Mouse (Mus musculus) frontal cortex, adult 2 months (tissue): ENCODE measurements around the gene Dgkh. TPM values are rescaled to one million over a fixed set of nuclear protein-coding genes. Genes with fewer than 3 reads are reported as not detected.
"Not testable (repeated sequence)": the region's sequence is repeated elsewhere in the genome, so short reads cannot be mapped to it uniquely, and the experiment has no call there.

Source experiments
- DNase-seq, 2 experiments: peaks; one replicate each; pipeline ENCODE4 v3.0.0; 2022; ENCODE audit warnings: low spot score in 1 of 2; ENCODE audit errors: extremely low spot score in 1 of 2
- polyA plus RNA-seq: library from polyadenylated mRNA; depleted of rRNA; stranded (reverse); fragments of >200 nt; gene quantifications from 2 replicates; pipeline ENCODE4 v1.2.3, GENCODE M21; 2012; rRNA removed

Dgkh gene
- 13.8 and 14.2 TPM in 2 replicates for polyA plus RNA-seq

DNA sequence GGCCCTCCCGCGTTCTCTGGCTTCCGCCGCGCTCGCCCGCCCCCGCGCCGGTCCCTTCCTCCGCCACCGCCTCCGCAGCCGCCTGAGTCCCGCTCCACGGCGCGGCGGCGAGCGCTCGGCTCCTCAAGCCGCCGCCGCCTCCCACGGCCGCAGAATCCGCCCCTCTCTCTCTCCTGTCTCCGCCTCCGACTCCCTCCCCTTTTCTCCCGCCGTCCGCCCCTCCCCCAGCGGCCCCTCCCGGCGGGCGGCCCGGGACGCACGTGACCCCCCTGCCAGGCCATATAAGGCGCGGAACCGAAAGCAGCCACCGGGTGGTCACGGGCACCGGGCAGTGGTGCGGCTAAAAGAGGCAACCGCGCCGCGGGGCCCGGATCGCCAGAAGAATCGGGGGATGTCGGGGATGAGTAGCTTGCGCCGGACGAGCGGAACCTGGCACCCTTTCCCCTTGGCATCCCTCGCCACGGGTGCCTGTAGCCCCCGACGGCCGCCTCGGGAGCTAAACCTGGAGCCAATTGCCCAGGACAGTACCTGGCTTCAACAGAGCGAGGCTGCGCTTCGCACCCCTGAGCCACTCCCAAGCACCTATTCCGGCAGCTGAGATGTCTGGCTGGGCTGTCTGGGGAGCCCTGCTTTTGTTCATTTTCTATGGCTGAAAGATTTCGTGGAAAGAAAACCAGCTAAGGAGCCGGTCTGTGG, at the start of gene Dgkh:
Dgkh (minus strand) TSS at position 160 of the 696 bp plus-strand sequence.
- peak; percentile 44 to 80 for DNase-seq

DNA sequence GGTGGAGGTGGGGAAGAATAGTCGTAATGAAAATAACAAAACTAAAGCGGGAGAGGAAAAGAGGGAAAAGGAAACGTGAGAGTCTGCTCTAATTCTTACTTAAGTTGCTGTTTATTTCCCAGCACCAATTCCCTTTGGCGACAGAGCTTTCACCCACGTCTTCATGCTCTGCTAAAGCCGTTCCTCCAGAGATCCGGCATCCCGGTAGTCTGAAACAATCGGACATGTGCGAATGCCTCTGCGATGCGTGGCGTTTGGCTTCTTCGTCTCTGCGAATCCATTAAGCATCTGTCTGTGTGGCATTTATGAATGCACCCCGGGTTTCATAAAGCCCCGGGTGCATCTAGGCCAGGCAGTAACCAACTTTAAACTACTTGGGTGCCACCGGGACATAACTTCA, 44.6 kb upstream of the Dgkh start:
- DNase-seq, result peak in 1 of 2 experiments; percentile 44

DNA sequence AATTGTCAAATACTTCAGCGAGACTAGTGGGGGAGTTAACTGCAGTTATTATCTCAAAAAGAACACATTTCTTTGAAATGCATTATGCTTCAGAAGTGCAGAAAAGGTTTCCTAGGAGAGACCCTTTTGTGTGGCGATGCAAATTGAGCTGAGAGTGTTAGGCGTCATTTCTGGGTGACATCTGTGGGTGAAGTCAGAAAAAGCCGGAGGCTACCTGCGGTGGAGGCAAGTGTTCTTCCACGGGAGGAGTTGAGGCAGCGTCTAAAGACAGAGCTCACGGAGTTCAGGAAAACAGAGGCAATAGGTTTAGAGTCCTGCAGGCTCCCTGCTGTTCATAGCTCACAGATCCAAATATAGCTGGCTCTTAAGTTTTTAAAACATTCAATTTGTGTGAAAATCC, 44.1 kb upstream of the Dgkh start:
- peak in 1 of 2 experiments; percentile 27 for DNase-seq

DNA sequence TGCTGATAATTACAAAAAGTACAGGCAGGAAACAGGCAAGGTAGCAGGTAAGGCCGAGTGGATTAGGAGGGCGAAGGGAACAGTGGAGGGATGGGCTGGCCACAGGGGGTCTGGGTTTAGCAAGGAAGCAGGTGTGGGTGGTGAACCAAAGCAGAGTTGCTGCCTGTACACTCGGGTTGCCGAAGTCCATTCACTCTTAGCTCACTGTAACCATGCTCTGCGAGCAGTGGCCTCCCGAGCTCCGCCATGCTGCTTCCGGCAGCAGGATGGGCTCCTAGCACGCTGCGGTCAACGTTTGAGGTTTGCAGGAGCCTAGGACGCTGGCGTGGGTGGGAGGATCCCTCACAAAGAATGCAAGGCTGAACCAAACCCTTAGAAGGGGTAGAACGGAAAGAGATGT, 43.1 kb upstream of the Dgkh start:
- DNase-seq, result no peak

DNA sequence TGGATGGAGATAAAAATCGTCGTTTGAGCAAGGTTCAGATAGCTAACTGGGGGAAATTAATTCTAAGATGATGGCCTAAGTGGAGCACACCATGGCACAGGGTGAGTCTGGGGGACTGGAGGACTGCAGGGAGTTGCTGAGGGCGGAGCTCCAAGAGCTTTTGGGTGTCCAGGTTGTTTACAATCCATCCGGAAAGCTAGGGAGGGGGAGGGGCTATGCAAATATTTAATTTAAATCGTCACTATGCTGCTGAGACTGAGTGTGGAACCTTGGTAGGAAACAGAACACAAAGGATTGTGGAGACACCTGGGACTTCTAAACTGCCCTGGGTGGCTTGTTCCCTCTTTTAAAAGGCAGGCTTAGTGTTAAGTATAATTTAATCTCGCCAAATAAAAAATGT, 42.6 kb upstream of the Dgkh start:
- DNase-seq, result no peak

DNA sequence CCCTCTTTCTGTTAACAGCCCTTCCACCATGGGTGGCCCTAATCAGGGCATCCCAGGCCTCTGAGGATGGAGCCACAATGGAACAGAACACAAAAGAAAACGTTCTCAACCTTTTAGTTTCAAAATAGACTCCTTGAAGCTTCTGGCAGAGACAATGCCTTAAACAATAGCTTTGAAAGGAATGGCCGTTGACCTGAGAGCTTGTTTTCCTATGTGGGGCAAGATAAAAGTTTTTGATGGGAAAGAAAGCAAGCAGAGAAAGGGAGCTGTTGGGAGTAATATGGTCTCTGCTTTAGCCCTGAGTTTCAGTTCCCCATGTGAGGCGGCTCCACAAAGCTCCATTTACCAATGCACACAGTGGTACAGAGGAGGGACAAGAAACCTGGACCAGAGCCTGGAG, 37.9 kb upstream of the Dgkh start:
- no peak for DNase-seq

DNA sequence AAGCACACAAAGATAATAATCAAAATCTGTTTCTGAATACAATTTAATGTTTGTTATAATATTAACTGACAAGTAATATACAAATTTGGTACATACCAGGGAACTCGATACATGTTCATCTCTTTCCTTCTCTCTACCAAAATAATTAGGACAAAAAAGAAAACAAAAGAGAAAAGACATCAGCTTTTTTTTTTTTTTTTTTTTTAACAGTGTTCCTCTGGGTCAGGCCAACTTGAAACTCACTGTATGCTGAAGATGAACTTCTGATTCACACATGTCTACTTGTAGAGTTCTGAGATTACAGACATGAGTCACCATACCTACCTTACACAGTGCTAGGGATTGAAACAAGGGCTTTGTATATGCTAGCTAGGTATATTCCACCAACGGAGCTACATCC, 28.5 kb upstream of the Dgkh start:
- no peak for DNase-seq

DNA sequence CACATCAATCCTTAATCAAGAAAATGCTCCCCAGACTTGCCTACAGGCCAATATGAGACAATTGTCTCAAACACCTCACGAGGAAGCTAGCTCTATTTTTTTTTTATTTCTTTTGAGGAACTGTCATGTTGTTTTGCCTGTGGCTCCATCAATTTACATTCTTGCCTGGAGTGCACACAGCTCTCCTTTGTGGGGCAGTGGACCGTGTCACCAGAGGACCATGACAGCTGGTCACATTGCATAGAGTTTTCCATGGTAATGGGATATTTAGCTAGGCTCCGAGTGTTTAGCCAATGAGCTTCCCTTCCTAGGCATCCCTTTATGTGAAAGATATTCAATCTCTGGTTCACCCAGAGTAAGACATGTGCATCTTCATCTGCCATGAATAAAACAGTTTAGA, 26.9 kb upstream of the Dgkh start:
- DNase-seq, result no peak

DNA sequence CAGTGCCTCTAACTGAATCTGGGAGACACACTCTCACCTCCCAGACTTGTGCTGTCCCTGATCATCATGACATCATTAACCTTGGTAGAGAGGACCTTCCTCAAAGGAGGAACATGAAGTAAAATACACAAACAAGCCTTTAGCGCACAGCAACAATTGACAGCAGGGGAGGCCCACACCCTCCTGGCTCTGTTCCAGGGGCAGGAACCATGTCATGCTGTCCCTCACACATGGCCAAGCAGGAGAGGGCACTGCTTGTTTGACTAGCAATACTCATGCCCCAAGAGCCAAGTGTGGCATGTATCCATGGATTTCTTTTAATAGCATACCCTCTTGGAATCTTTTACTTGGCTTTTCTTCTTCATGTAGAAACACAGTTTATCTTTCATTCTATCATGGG, 22.7 kb upstream of the Dgkh start:
- DNase-seq, result no peak

DNA sequence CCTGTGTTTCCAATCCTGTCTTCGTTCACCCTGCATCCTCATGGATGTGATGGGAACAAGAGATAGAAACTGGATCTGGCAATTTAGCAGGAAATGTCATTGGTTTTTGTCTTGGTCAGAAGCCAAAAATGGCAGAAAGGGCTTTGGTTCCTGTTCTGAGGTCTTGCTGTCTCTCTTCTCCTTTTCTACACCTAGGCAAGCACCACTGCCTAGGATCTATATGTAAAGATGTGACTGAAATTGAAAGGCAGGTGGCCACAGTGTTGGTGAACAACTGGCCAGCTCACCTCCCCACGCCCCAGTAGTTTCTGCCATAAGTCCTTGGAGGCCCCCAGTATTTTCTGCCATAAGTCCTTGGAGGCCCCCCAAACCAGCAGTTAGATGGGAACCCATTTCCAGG, 16.1 kb upstream of the Dgkh start:
- DNase-seq, result no peak

DNA sequence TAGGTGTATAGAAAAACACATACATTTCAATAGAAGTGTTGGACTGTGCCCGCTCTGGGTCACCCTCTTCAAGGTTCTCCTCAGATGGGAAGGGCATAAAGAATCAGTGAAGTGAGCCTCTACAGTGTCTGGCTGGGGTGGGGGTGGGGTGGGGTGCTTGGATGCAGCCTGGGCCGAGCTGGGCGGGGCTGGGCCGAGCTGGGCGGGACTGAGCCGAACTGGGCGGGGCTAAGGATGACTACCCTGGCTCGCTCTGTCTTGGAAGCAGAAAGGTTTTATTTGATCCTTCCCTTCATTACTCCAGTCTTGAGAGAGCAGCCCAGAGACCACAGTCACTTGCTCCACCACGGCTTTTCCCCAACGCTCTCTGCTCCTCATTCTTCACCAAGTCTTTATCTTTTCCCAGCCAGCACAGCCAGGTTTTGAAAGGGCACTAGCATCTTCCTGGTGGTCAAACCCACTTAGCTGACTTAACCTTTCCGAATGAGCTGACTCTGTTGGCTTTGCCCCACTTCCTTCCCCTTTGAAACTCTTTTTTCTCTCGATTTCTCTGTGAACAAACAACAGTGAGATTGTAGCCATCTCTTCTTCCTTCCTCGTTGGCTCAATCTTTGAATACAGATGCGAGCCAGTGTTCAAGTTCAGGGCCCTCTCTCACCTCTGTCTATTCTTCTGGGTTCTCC, 15.5 kb upstream of the Dgkh start:
- DNase-seq, result no peak

DNA sequence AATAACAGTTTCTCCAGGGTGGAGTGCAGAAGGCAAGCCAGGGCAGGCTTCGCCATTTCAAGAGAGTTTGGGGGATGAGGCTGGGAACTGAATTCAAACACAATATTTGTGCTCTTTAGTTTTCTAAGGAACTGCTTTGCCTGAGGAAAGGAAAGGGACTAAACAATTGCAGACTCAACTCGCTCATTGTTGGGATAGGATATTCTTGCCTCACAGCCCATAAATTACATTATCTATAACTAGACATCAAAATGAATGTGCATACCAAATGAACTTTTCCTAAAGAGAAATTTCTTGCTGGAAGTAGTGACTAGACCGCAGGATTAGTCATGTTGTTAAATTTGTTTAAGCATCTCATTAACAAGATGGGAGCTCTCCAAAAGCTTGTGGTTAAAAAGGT, 14.9 kb upstream of the Dgkh start:
- peak in 1 of 2 experiments; percentile 18 for DNase-seq

DNA sequence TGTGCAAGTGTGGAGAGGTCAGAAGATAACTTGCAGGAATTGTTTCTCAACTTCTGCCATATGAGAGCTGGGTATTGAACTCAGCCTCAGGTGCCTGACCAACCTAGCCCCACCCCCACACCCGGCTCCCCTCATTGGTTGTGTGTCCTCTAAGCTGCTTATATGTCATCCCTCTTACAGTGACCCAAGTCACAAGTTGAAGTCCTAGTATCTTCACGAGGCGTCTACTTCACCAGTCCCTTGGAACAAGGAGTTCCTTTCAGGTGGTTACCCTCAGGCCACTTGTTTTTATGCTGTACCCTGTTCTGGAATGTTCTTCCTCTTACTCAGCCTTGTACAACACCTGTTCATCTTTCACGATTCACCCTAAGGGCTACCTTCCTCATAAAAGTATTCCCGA, 2.0 kb upstream of the Dgkh start:
- DNase-seq, result no peak

DNA sequence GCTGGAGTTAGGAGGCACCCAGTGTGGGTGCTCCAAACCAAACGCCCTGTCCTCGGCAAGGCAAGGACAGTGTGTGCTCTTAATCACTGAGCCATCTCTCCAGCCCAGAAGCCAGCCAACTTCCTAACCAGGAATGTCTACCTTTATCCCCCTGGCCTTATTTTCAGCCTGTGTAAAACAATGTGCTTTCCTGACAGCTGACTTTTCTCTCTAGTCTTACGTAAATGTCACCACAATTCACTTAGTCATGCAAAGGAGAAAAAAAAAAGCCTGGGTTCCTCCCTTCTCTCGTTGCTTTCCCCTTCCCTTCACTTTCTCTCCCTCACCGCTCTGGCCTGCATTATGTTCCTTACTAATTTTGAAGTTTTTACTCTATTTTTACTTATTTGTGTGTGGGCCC, 1.6 kb upstream of the Dgkh start:
- DNase-seq, result not testable (repeated sequence)

DNA sequence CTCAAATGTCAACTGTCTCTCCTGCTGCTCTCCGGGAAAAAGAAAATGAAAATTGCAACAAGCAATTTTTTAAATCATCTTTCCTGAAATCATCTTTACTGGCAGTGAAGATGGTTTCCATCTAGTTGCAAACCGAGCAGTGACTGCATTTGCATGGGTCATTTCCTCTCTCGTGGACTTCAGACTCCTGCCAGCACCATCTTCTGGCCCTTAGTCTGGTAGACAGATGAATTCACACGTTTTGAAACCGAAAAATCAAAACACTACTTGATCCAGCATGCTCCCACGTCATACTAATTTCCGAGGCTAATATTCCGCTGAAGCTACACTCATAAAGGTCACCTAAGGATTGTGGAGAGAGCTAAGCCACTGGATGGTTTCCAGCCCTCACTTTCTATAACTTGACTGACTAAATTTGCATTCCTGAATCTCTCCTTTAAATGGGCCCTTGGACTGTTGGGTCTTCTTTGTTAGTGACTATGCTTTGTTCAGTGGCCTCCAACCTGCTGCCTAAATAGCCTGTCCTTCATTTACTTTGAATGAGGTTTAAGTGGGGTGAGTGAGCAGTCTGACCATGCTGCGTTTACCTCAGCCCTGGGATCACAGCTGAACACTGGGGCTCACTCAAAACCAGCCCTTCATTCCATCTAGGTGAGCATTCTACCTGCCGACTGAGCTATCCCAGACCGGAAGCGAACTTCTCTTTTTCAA, 945 bp upstream of the Dgkh start:
- no peak for DNase-seq

DNA sequence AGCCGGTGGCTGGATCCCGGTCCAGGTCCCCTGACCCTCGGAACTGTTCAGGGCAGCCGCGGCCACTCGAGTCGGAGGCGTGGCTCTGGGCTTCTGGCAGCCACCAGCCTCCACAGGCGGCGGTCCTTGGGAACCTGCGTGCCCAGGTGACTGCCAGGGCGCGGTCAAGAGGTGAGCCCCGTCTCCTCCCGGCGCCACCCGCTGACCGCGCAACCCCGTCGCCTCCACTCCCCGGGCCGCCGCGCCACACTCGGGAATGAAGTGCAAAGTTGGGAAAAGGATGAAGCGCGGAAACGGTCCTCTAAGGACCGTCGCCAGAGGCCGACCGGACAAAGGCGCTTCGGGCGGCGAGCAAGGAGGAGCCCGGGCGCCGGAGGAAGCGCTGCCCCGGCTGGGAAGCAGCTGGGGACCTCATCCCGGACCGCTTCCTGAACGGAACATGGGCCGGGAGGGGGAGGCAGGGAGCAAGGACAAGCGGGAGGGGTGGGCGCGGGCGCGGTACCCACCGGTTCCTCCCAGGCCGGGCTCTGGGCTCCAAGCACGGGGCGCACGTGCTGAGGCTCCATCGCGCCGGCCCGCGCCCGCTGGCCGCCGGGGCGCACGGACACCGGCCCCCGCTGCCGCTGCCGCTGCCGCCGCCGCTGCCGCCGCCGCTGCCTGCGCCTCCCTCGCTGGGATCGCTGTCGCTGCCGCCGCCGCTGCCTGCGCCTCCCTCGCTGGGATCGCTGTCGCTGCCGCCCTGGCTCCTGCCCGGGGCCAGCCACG, 542 bp downstream of the Dgkh start:
- no peak for DNase-seq

DNA sequence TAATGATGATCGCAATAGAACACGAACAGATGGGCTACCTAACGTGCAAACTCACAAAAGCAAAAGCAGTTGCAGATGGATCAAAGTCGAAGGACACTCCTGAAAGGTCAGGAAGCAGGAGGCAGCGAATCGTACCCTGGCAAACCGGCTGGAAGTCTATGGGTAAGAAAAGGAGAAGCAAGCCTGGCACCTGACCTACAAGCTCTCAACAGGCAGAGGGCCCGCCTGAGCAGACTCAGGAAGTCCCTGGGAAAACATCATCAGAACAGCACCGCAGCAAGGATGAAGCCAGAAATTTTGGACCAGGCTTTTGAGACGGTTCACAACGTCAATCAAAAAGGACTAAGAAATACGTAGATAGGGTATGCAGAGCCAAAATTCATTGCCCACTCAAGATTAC, 1.3 kb downstream of the Dgkh start:
- DNase-seq, result peak; percentile 38 to 61

DNA sequence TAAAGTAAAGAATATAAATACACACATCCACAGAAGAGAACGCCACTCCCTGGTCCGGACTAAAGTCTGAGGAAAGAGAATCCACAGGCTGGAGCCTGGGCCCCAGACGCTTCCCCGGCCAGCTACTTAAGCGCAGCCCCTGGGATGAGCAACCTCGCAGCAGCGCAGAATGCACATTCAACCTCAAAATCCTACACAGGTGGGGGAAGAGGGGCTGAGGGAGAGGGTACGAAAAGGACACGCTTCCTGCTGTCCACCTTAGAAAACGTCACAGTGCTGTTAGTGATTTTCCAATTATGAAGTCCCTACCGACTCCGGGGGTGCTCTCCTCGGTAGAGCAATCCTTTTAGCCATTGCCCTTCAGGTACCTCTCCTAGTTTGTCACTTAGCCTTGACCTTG, 6.6 kb downstream of the Dgkh start:
- DNase-seq, result no peak

DNA sequence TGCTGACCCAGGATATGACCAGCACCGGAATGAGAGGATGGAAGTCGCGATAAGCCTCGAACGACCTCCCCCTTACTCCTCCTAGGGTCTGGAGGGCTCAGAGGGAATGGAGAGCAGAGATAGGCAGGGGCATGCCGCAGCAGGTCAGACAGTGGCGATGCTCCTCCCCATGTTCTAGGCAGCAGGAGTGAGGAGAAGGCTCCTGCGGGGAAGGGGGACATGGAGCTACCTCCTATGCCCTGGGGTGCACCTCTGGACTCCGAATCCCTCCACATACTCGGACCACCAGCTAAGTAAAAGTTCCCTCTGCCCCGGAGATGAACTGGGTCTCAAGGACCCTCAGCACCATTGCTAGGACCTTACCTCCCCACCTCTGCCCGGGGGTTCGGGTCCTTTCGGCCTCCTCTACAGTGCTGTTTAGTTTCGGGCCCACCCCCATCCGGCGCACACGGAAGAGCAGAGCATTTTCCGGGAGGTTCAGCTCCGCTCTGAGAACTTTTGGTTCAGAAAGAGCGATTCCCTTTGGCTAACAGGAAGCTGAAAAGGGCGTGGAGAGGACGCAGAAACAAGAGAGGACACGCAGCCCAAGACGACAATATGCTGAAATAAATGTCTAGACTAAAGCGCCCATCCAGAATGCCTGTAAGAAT, 7.1 kb downstream of the Dgkh start:
- no peak for DNase-seq
